Comparison of ENCODE assay signal across 8 mouse cellular contexts in the genomic region with DNA sequence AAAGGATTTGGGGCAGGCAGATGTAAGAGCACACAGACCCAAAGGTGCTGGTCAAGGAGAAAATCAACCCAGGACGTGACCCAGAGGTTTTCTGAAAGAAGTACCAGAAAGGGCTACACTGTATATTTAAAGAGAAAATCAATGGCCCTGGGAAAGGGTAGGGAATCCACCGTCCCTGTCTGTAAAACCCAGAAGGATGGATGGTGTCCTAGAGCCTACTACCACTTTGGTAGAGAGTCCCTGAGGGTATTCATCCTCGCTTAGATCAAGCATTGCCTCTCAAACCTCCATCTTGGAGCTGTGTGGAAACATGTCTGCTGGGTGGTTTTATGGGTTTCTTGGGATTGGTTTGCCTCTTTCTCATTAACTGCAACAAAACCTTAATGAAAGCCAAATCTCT. TPM values are rescaled to one million over a fixed set of nuclear protein-coding genes. Genes with fewer than 3 reads are reported as not detected.
DNase-seq lines count a peak whose midpoint lies in the region; ATAC-seq and TF ChIP-seq lines count a peak whose summit lies in the region.

No protein-coding gene starts in this region.

- 0 out of 2 replicates have a peak, but pooled peaks have one; percentile 9 for TF ChIP-seq POLR2A in brain, embryonic 14.5 days (IDR thresholded peaks at IDR 0.05; ENCODE audit: borderline replicate concordance, extremely low read depth, insufficient read depth, insufficient read length, poor library complexity, severe bottlenecking)

- peak overlapping the region; percentile 83 to 86; a peak in 3 of 4 replicates for H3K27ac ChIP-seq in heart, embryonic 14.5 days (replicated peaks in 1 of 2; ENCODE audit: control insufficient read depth in 1 of 2, insufficient read depth in 1 of 2, low read depth in 2 of 2, low read length in 2 of 2)
- peak overlapping the region; percentile 87 for H3K27ac ChIP-seq in hindbrain, embryonic 12.5 days
- H3K27ac ChIP-seq in midbrain, embryonic 15.5 days, result peak overlapping the region; percentile 85

- WGBS in heart, embryonic 14.5 days, result 27% methylated on average over 3 of the region's 3 CpGs
- WGBS in hindbrain, embryonic 12.5 days, result 18% methylated on average over 3 of the region's 3 CpGs
- 13% methylated on average over 3 of the region's 3 CpGs for WGBS in midbrain, embryonic 15.5 days

- no peak for TF ChIP-seq CTCF in brain, embryonic 14.5 days (IDR thresholded peaks at IDR 0.05; ENCODE audit: borderline replicate concordance, extremely low read depth, insufficient read depth, insufficient read length)

- H3K4me2 ChIP-seq in heart, embryonic 14.5 days (ENCODE audit: low read length), result peak overlapping the region; percentile 73
- H3K4me2 ChIP-seq in hindbrain, embryonic 12.5 days (replicated peaks), result peak overlapping the region; percentile 56
- peak overlapping the region; percentile 62 for H3K4me2 ChIP-seq in midbrain, embryonic 15.5 days

- H3K27me3 ChIP-seq in heart, embryonic 14.5 days (ENCODE audit: control insufficient read depth, insufficient read depth, low read length), result no peaks in the 10 kb centered on the region
- H3K27me3 ChIP-seq in hindbrain, embryonic 12.5 days, result no peaks in the 10 kb centered on the region
- H3K27me3 ChIP-seq in midbrain, embryonic 15.5 days (replicated peaks), result no peaks in the 10 kb centered on the region

- intact Hi-C loops in heart, postnatal 25 days (cut with DNase I), result loop anchor here (5.0 kb wide), 1 partner anchor 113 kb away; the partner anchor contains the start of gene Ndc1

- ATAC-seq in heart, embryonic 14.5 days (ENCODE audit: insufficient number of reproducible peaks, insufficient read depth, low FRiP score, low read depth), result no peak
- no peak for ATAC-seq in hindbrain, embryonic 12.5 days (ENCODE audit: low FRiP score)
- 0 out of 2 replicates have a peak, but pooled peaks have one; percentile 0 for ATAC-seq in midbrain, embryonic 15.5 days (replicated peaks)

- peak overlapping the region; percentile 93 for H3K9ac ChIP-seq in heart, embryonic 14.5 days (ENCODE audit: low read length)
- peak overlapping the region; percentile 82 for H3K9ac ChIP-seq in hindbrain, embryonic 12.5 days
- H3K9ac ChIP-seq in midbrain, embryonic 15.5 days, result peak overlapping the region; percentile 74

- no peaks in the 10 kb centered on the region for H3K36me3 ChIP-seq in heart, embryonic 14.5 days (ENCODE audit: control insufficient read depth, insufficient read depth, low read length)
- H3K36me3 ChIP-seq in hindbrain, embryonic 12.5 days, result no peaks in the 10 kb centered on the region
- no peaks in the 10 kb centered on the region for H3K36me3 ChIP-seq in midbrain, embryonic 15.5 days (replicated peaks)

- H3K4me1 ChIP-seq in heart, embryonic 14.5 days (ENCODE audit: control insufficient read depth in 2 of 2, insufficient read depth in 2 of 2, low read length in 2 of 2), result peaks cover 6 to 23% of the 10 kb centered on the region in 2 experiments; a peak in 3 of 4 replicates
- peaks cover 18% of the 10 kb centered on the region for H3K4me1 ChIP-seq in hindbrain, embryonic 12.5 days
- peaks cover 22% of the 10 kb centered on the region for H3K4me1 ChIP-seq in midbrain, embryonic 15.5 days

- peak overlapping the region; percentile 72 to 98 for H3K4me3 ChIP-seq in heart, embryonic 14.5 days (ENCODE audit: control insufficient read depth in 1 of 2, insufficient read depth in 1 of 2, low read depth in 1 of 2, low read length in 2 of 2)
- H3K4me3 ChIP-seq in hindbrain, embryonic 12.5 days, result peak overlapping the region; percentile 73
- H3K4me3 ChIP-seq in midbrain, embryonic 15.5 days, result peak overlapping the region; percentile 93

- H3K9me3 ChIP-seq in heart, embryonic 14.5 days (ENCODE audit: control insufficient read depth, low read length), result no peaks in the 10 kb centered on the region
- H3K9me3 ChIP-seq in hindbrain, embryonic 12.5 days (replicated peaks), result no peaks in the 10 kb centered on the region
- no peaks in the 10 kb centered on the region for H3K9me3 ChIP-seq in midbrain, embryonic 15.5 days

- DNase-seq in heart, postnatal 25 days (ENCODE audit: low spot score), result no peak
- DNase-seq in brain, embryonic 14.5 days (ENCODE audit: low read depth), result peak; percentile 50
- no peak for DNase-seq in thymus, postnatal 10 days (ENCODE audit: low spot score in 2 of 2)
- DNase-seq in adrenal gland, adult 2 months, result no peak
- no peak for DNase-seq in left cerebral cortex, adult 8-10 months (ENCODE audit: low spot score in 2 of 2)

RNA-seq across cellular contexts. Expression of gene Hspb11, which starts 1.0 kb away (rescaled TPM):
- 32.9 and 40.6 TPM in 2 replicates for polyA plus RNA-seq in heart, embryonic 14.5 days (2014; fragmentation: Nextera tagmentation; extraction: Ambion mirVana)
- 10 to 100 TPM; 10.5 to 13.0 TPM for total RNA-seq in heart, postnatal 25 days (2021)
- 15.9 and 19.9 TPM in 2 replicates for polyA plus RNA-seq in brain, embryonic 14.5 days (2012; rRNA removed)
- 42.7 and 44.3 TPM in 2 replicates for polyA plus RNA-seq in hindbrain, embryonic 12.5 days (2016; fragmentation: Nextera tagmentation; extraction: Ambion mirVana)
- 30.7 and 34.5 TPM in 2 replicates for polyA plus RNA-seq in midbrain, embryonic 15.5 days (2015; fragmentation: Nextera tagmentation; extraction: Ambion mirVana)
- total RNA-seq in adrenal gland, adult 2 months (2021), result 10 to 100 TPM; 16.7 to 19.1 TPM
- 0.30 and 0.83 TPM in 2 replicates for polyA plus RNA-seq in adrenal gland, adult 2 months (2012; rRNA removed)
- total RNA-seq in left cerebral cortex, adult 8-10 months (2022), result 10 to 100 TPM; 14.2 to 20.6 (median 19.4) TPM

RNA-seq across cellular contexts. Expression of gene Lrrc42, which starts 1.1 kb away (rescaled TPM):
- polyA plus RNA-seq in heart, embryonic 14.5 days (2014; fragmentation: Nextera tagmentation; extraction: Ambion mirVana), result 46.3 and 52.0 TPM in 2 replicates
- 10 to 100 TPM; 10.7 to 13.3 TPM for total RNA-seq in heart, postnatal 25 days (2021)
- polyA plus RNA-seq in brain, embryonic 14.5 days (2012; rRNA removed), result 33.9 and 34.8 TPM in 2 replicates
- polyA plus RNA-seq in hindbrain, embryonic 12.5 days (2016; fragmentation: Nextera tagmentation; extraction: Ambion mirVana), result 73.5 TPM in 2 replicates
- polyA plus RNA-seq in midbrain, embryonic 15.5 days (2015; fragmentation: Nextera tagmentation; extraction: Ambion mirVana), result 48.2 and 52.9 TPM in 2 replicates
- total RNA-seq in adrenal gland, adult 2 months (2021), result 10 to 100 TPM; 28.0 to 31.7 TPM
- polyA plus RNA-seq in adrenal gland, adult 2 months (2012; rRNA removed), result 7.7 and 9.0 TPM in 2 replicates
- 10 to 100 TPM; 22.6 to 33.0 (median 28.7) TPM for total RNA-seq in left cerebral cortex, adult 8-10 months (2022)

RNA-seq across cellular contexts. Expression of gene Ldlrad1, which starts 45.4 kb away (rescaled TPM):
- not detected in 2 replicates for polyA plus RNA-seq in heart, embryonic 14.5 days (2014; fragmentation: Nextera tagmentation; extraction: Ambion mirVana)
- total RNA-seq in heart, postnatal 25 days (2021), result not detected
- polyA plus RNA-seq in brain, embryonic 14.5 days (2012; rRNA removed), result 0.08 TPM in 1 of 2 replicates, not detected in the other
- not detected in 2 replicates for polyA plus RNA-seq in hindbrain, embryonic 12.5 days (2016; fragmentation: Nextera tagmentation; extraction: Ambion mirVana)
- polyA plus RNA-seq in midbrain, embryonic 15.5 days (2015; fragmentation: Nextera tagmentation; extraction: Ambion mirVana), result not detected in 2 replicates
- total RNA-seq in adrenal gland, adult 2 months (2021), result not detected
- 0.15 and 0.45 TPM in 2 replicates for polyA plus RNA-seq in adrenal gland, adult 2 months (2012; rRNA removed)
- under 1 TPM in 1 of 4 experiments, not detected in 3; 0.32 TPM for total RNA-seq in left cerebral cortex, adult 8-10 months (2022)

RNA-seq across cellular contexts. Expression of gene Dio1, which starts 52.6 kb away (rescaled TPM):
- polyA plus RNA-seq in heart, embryonic 14.5 days (2014; fragmentation: Nextera tagmentation; extraction: Ambion mirVana), result not detected in 2 replicates
- not detected for total RNA-seq in heart, postnatal 25 days (2021)
- not detected in 2 replicates for polyA plus RNA-seq in brain, embryonic 14.5 days (2012; rRNA removed)
- polyA plus RNA-seq in hindbrain, embryonic 12.5 days (2016; fragmentation: Nextera tagmentation; extraction: Ambion mirVana), result not detected in 2 replicates
- polyA plus RNA-seq in midbrain, embryonic 15.5 days (2015; fragmentation: Nextera tagmentation; extraction: Ambion mirVana), result not detected in 2 replicates
- under 1 TPM in 1 of 2 experiments, not detected in 1; 0.61 TPM for total RNA-seq in adrenal gland, adult 2 months (2021)
- 0.45 TPM in 1 of 2 replicates, not detected in the other for polyA plus RNA-seq in adrenal gland, adult 2 months (2012; rRNA removed)
- not detected for total RNA-seq in left cerebral cortex, adult 8-10 months (2022)

RNA-seq across cellular contexts. Expression of gene Yipf1, which starts 59.7 kb away (rescaled TPM):
- 43.4 and 49.7 TPM in 2 replicates for polyA plus RNA-seq in heart, embryonic 14.5 days (2014; fragmentation: Nextera tagmentation; extraction: Ambion mirVana)
- total RNA-seq in heart, postnatal 25 days (2021), result 10 to 100 TPM; 20.7 to 22.3 TPM
- 39.4 and 40.8 TPM in 2 replicates for polyA plus RNA-seq in brain, embryonic 14.5 days (2012; rRNA removed)
- polyA plus RNA-seq in hindbrain, embryonic 12.5 days (2016; fragmentation: Nextera tagmentation; extraction: Ambion mirVana), result 42.2 and 53.8 TPM in 2 replicates
- polyA plus RNA-seq in midbrain, embryonic 15.5 days (2015; fragmentation: Nextera tagmentation; extraction: Ambion mirVana), result 51.7 and 56.2 TPM in 2 replicates
- 10 to 100 TPM; 48.3 to 64.3 TPM for total RNA-seq in adrenal gland, adult 2 months (2021)
- 19.7 and 30.3 TPM in 2 replicates for polyA plus RNA-seq in adrenal gland, adult 2 months (2012; rRNA removed)
- 10 to 100 TPM; 42.8 to 52.1 (median 45.8) TPM for total RNA-seq in left cerebral cortex, adult 8-10 months (2022)
